Mouse (Mus musculus) limb, embryonic 15.5 days (tissue): ENCODE measurements around the gene Clasrp. TPM values are rescaled to one million over a fixed set of nuclear protein-coding genes. Genes with fewer than 3 reads are reported as not detected.

Experiments used
- ATAC-seq: fragments of 200-750 bp; cut with Nextera tagmentation; 2 replicates; pipeline ENCODE4 v1.8.0; 2017; ENCODE audit warnings: low read depth, moderate TSS enrichment; ENCODE audit not compliant: insufficient number of reproducible peaks, low FRiP score, low TSS enrichment
- H3K27ac ChIP-seq: fragments of 300-500 bp; sonication (generic); 2 replicates; pipeline ENCODE4 v1.5.1; 2015; ENCODE audit warnings: moderate library complexity, mild to moderate bottlenecking, inconsistent platforms
- H3K27me3 ChIP-seq: fragments of 300-500 bp; sonication (generic); 2 replicates; pipeline ENCODE4 v1.6.1; 2015; ENCODE audit warnings: inconsistent platforms
- H3K36me3 ChIP-seq: fragments of 300-500 bp; sonication (generic); 2 replicates; pipeline ENCODE4 v1.6.1; 2015; ENCODE audit warnings: inconsistent platforms
- H3K4me1 ChIP-seq: fragments of 300-500 bp; sonication (generic); 2 replicates; pipeline ENCODE4 v1.6.1; 2015; ENCODE audit warnings: inconsistent platforms
- H3K4me2 ChIP-seq: fragments of 300-500 bp; sonication (generic); 2 replicates; pipeline ENCODE4 v1.6.1; 2015; ENCODE audit warnings: mild to moderate bottlenecking, inconsistent platforms
- H3K4me3 ChIP-seq: fragments of 300-500 bp; sonication (generic); 2 replicates; pipeline ENCODE4 v1.5.1; 2015; ENCODE audit warnings: mild to moderate bottlenecking, inconsistent platforms
- H3K9ac ChIP-seq: fragments of 300-500 bp; sonication (generic); 2 replicates; pipeline ENCODE4 v1.6.1; 2015; ENCODE audit warnings: inconsistent platforms
- H3K9me3 ChIP-seq: fragments of 300-500 bp; sonication (generic); 2 replicates; pipeline ENCODE4 v1.6.1; 2016; ENCODE audit warnings: inconsistent platforms
- WGBS: fragments of 180-500 bp; shearing (Covaris S2); methylation state at CpG from one replicate; pipeline ENCODE4 v1.1.7; 2015; 5-methylcytosine and 5-hydroxymethylcytosine counted together
- polyA plus RNA-seq: library from polyadenylated mRNA; unstranded; fragments of >200 nt; fragmentation: Nextera tagmentation; extraction: Ambion mirVana; gene quantifications from 2 replicates; pipeline ENCODE4 v1.2.1, GENCODE M21; 2015

Clasrp gene
- polyA plus RNA-seq, 1 experiment from 2014 or later = 49.8 TPM

DNA sequence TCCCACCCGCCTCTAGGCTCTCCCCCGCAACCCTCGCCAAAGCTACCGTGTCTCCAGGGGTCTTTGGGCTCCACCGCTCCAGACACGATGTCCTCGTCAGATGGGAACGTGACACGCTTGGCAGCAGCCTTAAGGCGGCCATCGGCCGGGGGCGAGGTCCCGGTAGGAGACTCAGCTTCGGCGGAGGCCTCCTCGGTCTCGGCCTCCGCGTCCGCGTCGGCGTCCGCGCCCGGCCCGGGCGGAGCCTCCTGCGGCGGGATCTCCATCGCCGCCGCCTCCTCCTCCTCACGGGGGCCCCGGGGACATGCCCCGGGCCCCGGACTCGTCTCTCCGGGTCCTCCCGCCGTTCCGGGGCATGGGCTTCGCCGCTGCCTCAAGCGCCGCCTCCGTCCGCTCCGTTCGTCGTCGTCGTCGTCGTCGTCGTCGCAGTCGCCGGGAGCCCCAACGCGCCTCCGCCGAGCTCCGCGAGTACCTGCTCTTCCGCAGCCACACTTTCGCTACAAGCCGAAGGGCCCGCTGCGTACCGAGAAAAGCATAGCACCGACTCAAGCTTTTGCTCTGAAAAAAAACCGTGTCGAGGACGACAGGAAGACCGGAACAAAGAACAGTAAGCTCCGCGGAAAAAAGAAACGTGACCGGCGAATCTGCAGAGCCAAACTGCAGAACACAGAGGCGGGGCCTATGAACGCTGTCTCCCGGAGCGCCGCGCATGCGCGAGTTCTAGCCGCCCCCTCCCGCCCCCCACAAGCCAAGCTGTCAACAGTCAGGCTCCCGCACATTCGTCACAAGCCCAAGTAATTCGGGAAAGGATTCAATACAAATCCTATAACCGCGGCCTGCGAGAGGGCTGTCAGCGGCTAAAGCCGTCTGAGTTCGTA, 42.3 kb downstream of the Clasrp start:
- ATAC-seq = peak; percentile 82
- H3K4me3 ChIP-seq = peak overlapping the region; percentile 100
- peaks cover 3% of the 10 kb centered on the region; the same call in 1 of the 2 replicates for H3K9me3 ChIP-seq
- WGBS = under 1% methylated on average over 102 of the region's 102 CpGs
- H3K4me1 ChIP-seq = peaks cover 51% of the 10 kb centered on the region
- H3K36me3 ChIP-seq = peaks cover 40% of the 10 kb centered on the region
- peak overlapping the region; percentile 93 for H3K4me2 ChIP-seq
- peak overlapping the region; percentile 99 for H3K9ac ChIP-seq
- no peaks in the 10 kb centered on the region for H3K27me3 ChIP-seq
- peak overlapping the region; percentile 94 for H3K27ac ChIP-seq

DNA sequence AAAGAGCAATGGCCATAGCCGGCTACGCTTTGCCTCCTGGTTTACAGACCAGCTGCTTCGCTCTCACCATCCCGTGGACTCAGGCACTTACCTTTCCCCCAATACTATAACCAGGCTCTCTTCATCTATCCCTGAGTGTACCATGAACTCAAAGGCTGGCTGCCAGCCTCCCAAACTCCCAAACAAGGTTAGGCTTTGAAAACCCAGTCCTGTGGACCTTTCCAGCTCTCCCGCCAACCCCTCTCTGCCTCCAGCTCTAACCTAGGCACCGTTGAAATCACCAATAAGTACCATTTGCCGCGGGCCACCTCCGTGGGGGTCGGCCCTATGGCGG, 42.9 kb downstream of the Clasrp start:
- peak overlapping the region; percentile 100 for H3K4me3 ChIP-seq
- peak overlapping the region; percentile 93 for H3K4me2 ChIP-seq
- H3K27me3 ChIP-seq = no peaks in the 10 kb centered on the region
- peak overlapping the region; percentile 94 for H3K27ac ChIP-seq
- under 1% methylated on average over 11 of the region's 11 CpGs for WGBS
- peaks cover 52% of the 10 kb centered on the region for H3K4me1 ChIP-seq
- peaks cover 3% of the 10 kb centered on the region; the same call in 1 of the 2 replicates for H3K9me3 ChIP-seq
- H3K36me3 ChIP-seq = peaks cover 36% of the 10 kb centered on the region
- no peak for ATAC-seq
- peak overlapping the region; percentile 99 for H3K9ac ChIP-seq

DNA sequence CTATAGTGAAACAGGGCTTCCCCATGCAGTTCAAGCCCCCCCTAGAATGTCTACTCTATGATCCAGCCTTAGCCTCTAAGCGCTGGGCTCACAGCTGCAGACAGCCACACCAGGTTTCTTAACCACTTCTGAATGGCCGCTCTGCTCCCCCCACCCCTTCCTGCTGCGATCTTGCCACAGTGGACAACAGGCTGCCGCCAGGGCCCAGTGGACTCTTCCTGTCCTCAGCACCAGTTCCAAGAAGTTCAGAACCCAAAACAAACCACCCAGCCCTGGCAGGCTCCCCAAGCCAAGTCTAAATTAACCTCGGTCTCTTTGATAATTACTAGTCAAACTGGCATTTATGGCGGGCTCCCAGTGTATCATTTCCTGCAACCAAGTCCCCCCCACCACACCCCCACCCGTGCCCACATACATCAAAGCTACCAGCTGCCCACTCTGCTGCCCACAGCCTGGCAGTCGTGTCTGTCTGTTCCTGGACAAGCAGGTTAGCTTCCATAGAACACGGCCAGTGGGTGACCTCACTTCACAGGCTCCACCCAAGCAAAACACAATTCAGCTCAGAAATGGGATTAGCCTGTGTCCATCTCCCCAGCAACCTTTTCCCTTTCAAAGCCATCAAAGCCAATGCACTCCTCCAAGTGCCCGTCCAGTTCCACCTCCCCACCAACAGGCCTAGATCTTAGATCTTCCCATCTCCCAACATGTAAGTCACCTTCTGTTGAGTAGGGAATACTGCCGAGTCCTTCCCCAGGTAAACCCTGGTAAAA, 43.6 kb downstream of the Clasrp start:
- H3K9me3 ChIP-seq = peaks cover 3% of the 10 kb centered on the region; the same call in 1 of the 2 replicates
- peaks cover 34% of the 10 kb centered on the region for H3K36me3 ChIP-seq
- no peaks in the 10 kb centered on the region for H3K27me3 ChIP-seq
- H3K9ac ChIP-seq = peak overlapping the region; percentile 99
- 13% methylated on average over 11 of the region's 11 CpGs for WGBS
- peak overlapping the region; percentile 100 for H3K4me3 ChIP-seq
- ATAC-seq = no peak
- peaks cover 52% of the 10 kb centered on the region for H3K4me1 ChIP-seq
- H3K4me2 ChIP-seq = peak overlapping the region; percentile 93
- H3K27ac ChIP-seq = peak overlapping the region; percentile 94

DNA sequence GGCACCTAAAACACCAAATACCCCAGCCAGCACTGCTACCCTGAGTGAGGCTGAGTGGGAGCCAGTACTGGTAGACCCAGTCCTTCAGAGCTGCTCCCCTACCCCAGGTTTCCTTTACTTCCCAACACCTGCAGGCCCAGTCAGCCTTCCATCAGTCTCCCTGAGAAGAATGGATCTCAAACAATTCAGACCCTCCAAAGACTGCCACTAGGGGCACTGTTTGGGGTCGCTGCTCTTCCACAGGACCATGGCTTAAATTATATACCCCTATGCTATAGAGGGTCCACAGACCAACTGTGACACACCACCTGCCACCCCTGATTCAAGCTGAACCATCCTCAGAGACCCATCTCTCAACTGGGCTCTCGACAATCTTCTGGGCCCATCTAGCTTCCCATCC, 45.3 kb downstream of the Clasrp start:
- Histone ChIP-seq H3K4me3 (no peak overlapping the region), H3K4me2 (0 out of 2 replicates have a peak overlapping the region, but pooled peaks have one; percentile 4), H3K9ac (no peak overlapping the region), H3K9me3 (no peaks in the 10 kb centered on the region), H3K27ac (no peak overlapping the region), H3K36me3 (peaks cover 28% of the 10 kb centered on the region), H3K27me3 (no peaks in the 10 kb centered on the region), H3K4me1 (peaks cover 57% of the 10 kb centered on the region)
- ATAC-seq = no peak
- 51% methylated on average over 2 of the region's 2 CpGs for WGBS

DNA sequence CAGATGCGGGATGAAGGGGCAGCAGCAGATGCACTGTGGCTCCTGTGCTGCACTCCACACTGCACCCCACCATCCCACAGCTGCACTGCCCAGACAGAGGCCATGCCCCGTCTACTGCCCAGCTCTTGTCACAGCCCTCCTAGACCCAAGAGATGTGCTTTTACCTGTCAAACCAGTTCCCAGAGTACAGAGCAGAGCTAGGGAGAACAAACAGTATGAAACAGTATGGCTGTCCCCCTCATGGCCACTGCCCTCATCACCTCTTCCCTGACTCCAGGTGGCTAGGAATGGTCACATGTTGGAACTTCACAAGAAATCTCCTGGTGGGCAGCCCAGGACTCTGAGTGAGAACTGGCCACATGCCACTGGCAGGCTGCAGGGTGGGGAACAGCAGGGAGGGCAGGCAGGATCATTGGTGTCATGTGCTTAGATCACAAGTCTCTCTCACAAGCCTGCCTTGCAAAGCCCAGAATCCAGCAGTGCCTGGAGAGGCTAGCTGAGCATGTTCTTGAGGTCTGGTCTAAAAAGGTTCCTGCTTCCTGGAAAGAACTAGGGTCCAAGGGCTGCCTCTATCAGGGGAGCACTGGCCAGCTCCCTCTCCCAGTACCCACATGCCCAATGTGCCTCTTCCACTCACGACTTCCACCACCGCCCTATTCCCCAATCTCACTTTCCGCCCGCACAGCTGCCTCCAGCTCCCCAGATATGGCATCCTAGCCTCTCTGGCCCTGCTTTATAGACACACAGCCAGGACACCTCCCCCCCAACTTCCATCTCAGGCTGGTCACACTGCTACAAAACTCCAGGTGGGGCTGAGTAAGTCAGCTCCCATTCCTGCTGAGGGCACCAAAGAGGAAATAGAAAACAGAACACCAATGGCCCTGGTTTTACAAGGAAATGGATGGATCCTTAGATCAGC, 46.0 kb downstream of the Clasrp start:
- Histone ChIP-seq H3K4me1 (peaks cover 52% of the 10 kb centered on the region), H3K27ac (no peak overlapping the region), H3K9ac (no peak overlapping the region), H3K27me3 (no peaks in the 10 kb centered on the region), H3K4me2 (no peak overlapping the region), H3K9me3 (no peaks in the 10 kb centered on the region), H3K36me3 (peaks cover 33% of the 10 kb centered on the region), H3K4me3 (no peak overlapping the region)
- no peak for ATAC-seq
- 82% methylated on average over 6 of the region's 6 CpGs for WGBS

DNA sequence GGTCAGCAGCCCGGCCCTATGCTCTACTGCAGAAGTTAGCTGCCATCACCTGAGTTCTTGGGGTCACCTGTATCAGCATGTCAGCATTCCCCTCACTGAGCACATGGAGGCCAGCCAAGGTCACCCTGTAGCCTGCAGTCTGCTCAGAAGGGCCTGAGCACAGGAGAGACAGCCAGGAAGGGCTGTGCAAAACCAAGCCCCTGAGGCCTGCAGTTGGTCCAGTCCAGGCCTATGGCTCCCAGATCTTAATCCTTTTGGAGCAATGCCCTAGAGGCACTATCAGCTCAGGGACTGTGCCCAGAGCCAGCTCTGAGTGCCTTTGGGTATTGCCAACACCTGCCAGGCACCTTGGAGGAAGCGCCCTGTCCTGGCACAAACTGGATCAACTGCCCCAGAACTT, 47.2 kb downstream of the Clasrp start:
- no peaks in the 10 kb centered on the region for H3K27me3 ChIP-seq
- WGBS = 93% methylated on average over 2 of the region's 2 CpGs
- ATAC-seq = no peak
- no peak overlapping the region for H3K27ac ChIP-seq
- no peak overlapping the region for H3K4me2 ChIP-seq
- H3K4me3 ChIP-seq = no peak overlapping the region
- peaks cover 48% of the 10 kb centered on the region for H3K4me1 ChIP-seq
- H3K9me3 ChIP-seq = no peaks in the 10 kb centered on the region
- H3K36me3 ChIP-seq = peaks cover 45% of the 10 kb centered on the region
- H3K9ac ChIP-seq = no peak overlapping the region

DNA sequence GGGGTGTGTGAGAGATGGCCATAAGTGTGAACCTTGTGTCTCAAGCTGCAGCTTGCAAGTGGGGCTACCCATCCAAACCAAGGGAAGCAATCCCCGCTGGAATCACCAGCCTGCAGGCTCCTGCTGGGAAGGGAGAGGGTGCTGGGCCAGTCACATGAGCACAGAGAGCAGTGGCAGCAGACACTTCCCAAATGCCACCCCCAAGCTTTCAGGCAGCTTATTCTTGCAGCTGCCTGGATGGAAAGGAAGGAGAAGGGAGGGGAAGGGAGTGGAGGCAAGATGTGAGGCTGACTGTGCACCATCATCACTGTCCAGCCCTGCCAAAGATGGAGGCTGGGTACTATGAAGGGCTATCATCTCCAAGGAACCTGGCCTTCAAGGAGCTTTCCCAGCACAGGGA, 50.1 kb downstream of the Clasrp start:
- H3K27me3 ChIP-seq = no peaks in the 10 kb centered on the region
- ATAC-seq = no peak
- H3K4me1 ChIP-seq = peaks cover 28% of the 10 kb centered on the region
- no peak overlapping the region for H3K4me3 ChIP-seq
- H3K27ac ChIP-seq = no peak overlapping the region
- H3K9me3 ChIP-seq = no peaks in the 10 kb centered on the region
- no peak overlapping the region for H3K9ac ChIP-seq
- H3K4me2 ChIP-seq = no peak overlapping the region
- peaks cover 55% of the 10 kb centered on the region for H3K36me3 ChIP-seq
- WGBS = 82% methylated on average over 1 of the region's 1 CpGs

DNA sequence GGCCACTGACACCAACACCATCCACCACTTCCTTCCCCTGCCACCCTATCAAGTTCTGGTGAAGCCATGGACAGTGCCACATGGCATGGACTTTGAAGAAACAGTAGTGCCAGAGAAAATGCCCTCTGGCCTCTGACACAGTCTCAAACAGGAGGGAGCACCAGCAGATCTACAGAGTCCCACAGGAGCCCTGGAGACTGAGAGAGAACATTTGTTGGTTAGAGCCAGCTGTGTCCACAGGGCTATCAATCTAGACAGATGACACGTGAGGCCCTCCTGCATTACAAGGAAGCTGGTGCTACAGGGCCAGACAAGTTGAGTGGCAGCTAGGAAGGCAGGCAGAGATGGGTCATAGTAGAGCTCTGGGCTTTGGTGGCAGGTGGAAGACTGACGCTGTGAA, 51.8 kb downstream of the Clasrp start:
- Histone ChIP-seq H3K27me3 (no peaks in the 10 kb centered on the region), H3K4me2 (no peak overlapping the region), H3K4me3 (no peak overlapping the region), H3K4me1 (peaks cover 11% of the 10 kb centered on the region; the same call in 1 of the 2 replicates), H3K27ac (no peak overlapping the region), H3K9me3 (no peaks in the 10 kb centered on the region), H3K36me3 (peaks cover 48% of the 10 kb centered on the region), H3K9ac (no peak overlapping the region)
- WGBS = 66% methylated on average over 2 of the region's 2 CpGs
- no peak for ATAC-seq

DNA sequence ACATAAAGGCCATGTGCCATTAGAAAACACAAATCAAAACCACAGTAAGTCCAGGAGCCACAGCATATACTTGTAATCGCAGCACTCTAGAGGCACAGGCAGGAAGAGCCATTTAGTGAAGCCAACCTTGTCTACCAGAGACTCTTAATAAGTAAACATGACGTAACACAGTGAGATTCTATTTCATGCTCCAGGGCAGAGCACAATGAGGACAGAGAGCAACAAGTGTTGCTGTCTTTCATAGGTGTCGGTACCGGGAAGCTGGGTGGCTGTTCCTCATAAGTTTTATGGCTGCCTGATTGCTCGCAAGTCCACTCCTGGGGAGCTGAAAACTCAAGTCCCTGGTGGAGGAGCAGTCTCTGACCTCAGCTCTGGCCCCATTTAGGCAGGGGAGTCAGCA, 52.7 kb downstream of the Clasrp start:
- no peak overlapping the region for H3K4me2 ChIP-seq
- peaks cover 43% of the 10 kb centered on the region for H3K36me3 ChIP-seq
- no peak for ATAC-seq
- peaks cover 7% of the 10 kb centered on the region for H3K4me1 ChIP-seq
- 63% methylated on average over 5 of the region's 5 CpGs for WGBS
- no peak overlapping the region for H3K9ac ChIP-seq
- no peaks in the 10 kb centered on the region for H3K9me3 ChIP-seq
- no peak overlapping the region for H3K27ac ChIP-seq
- no peak overlapping the region for H3K4me3 ChIP-seq
- H3K27me3 ChIP-seq = no peaks in the 10 kb centered on the region

DNA sequence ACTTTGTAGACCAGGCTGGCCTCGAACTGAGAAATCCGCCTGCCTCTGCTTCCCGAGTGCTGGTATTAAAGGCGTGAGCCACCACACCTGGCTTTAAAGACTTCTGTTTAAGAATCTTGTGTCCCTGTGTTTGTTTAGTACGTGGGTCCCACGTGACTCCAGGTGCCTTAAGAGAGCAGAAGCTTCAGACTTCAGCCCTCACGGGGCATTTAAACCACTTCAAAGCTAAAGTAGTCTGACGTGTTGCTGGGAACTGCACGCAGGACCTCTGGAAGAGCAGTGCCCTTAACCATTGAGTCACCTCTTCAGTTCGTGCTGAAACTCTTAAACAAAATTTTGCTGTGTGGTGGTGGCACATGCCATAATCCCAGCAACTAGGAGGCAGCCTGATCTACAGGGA, 54.9 kb downstream of the Clasrp start:
- Histone ChIP-seq H3K4me1 (peaks cover 23% of the 10 kb centered on the region), H3K9me3 (no peaks in the 10 kb centered on the region), H3K4me3 (no peak overlapping the region), H3K36me3 (peaks cover 33% of the 10 kb centered on the region), H3K27ac (no peak overlapping the region), H3K9ac (no peak overlapping the region), H3K4me2 (no peak overlapping the region), H3K27me3 (no peaks in the 10 kb centered on the region)
- 79% methylated on average over 10 of the region's 10 CpGs for WGBS
- no peak for ATAC-seq

DNA sequence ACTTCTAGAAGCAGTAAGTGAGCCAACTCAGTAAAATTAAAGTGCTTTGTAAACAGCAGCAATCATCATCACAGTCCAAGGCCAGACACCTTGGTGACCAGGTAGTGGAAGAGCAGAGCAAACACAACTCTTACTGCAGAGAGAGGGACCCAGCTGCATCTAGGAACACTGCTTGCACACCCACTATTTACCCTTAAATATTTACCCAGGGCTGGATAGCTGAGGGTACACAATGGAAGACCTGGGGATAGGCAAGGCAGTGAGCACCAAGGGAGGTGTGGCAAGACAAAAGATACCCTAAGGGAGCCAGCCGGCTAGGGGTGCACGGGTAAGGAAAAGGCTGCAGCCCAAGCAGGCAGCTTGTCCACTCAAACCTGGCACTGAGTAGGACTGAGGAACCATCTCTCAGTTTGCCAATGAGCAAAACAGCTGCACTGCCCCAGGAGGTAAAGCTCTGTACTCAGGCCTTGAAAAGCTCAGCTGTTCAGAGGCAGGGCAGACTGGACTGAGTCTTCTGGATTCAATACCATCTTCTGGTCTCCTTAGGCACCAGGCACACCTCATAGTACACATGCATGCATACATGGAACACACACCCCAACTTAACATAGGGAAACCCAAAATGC, 56.8 kb downstream of the Clasrp start:
- Histone ChIP-seq H3K4me2 (no peak overlapping the region), H3K4me1 (peaks cover 33% of the 10 kb centered on the region), H3K9me3 (no peaks in the 10 kb centered on the region), H3K4me3 (no peak overlapping the region), H3K27me3 (no peaks in the 10 kb centered on the region), H3K27ac (no peak overlapping the region), H3K36me3 (0 out of 2 replicates have a peak, but pooled peaks cover 13% of the 10 kb centered on the region), H3K9ac (no peak overlapping the region)
- no peak for ATAC-seq
- 90% methylated on average over 2 of the region's 2 CpGs for WGBS
